Mouse (Mus musculus) lung, adult 10 weeks (tissue): ENCODE data around the gene Crybb2. TPM values are rescaled to one million over a fixed set of nuclear protein-coding genes. Genes with fewer than 3 reads are reported as not detected.

ENCODE experiments used
- polyA plus RNA-seq: library from polyadenylated mRNA; stranded (reverse); fragments of 350-450 nt; fragmentation: Illumina TruSeq; extraction: RNeasy Lipid Tissue Mini Kit (QIAGEN cat#74804); gene quantifications from one replicate; pipeline ENCODE4 v1.2.3, GENCODE M21; 2014; ENCODE audit warnings: low read depth, low replicate concordance; ENCODE audit not compliant: insufficient read depth

Gene Crybb2
- polyA plus RNA-seq: not detected

DNA sequence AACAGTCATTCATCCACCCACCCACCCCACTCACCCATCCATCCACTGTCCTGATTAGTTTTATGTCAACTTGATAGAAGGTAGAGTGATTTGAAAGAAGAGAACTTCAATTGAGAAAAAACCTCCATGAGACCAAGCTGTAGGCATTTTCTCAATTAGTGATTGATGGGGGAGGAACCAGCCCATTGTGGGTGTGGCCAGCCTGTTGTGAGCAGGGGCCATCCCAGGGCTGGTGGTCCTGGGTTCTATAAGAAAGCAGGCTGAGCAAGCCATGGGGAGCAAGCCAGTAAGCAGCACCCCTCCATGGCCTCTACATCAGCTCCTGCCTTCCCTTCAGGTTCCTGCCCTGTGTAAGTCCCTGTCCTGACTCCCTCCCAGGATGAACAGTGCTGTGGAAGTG, at the start of gene Crybb2:
Gene Crybb2, minus strand, starts transcription at position 101 of the 400 bp plus-strand sequence.

GRCm38 (mm10) chr5:113081439-113081838, 11.5 kb upstream of the Crybb2 start, which contains the start of gene Crybb3:
Gene Crybb3 (minus strand): TSS chr5:113081584.

DNA sequence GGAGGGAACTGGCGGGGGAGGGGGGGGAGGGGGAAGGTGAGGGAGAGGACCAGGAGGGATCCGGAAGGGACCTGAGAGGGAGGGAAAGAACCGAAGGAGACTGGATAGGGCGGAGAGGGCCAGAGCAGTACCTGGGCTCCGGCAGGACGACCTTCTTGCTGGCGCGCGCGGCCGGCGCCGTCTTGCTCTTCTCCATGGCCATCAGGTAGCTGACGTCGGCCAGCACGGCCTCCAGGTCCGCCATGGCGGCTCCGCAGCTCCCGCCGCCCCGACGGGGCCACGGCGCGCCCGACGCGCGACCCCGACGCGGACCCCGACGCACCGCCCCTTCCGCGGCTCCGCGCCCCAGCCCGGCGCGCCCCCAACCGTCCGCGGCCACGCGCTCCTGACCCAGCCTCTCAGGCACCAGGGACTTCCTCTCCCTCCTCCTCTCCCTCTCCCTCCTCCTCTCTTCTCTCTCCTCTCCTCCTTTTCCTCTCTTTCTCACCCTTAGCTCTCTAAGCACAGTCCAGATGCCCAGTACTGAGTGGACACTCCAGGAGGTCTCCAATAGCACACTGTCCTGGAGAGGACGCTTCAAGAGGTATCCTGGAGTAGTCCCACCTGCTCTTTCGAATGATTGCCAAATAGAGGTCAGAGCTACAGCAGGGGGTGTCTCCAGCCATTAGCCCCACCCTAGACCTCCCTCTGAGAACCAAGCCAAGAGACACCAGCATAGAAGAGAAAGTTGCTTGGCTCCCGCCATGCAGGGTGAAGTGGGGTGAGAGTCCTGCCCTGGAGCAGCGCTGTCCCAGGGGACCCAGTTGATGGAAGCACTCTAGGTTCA, 54.5 kb downstream of the Crybb2 start, which contains the start of gene Grk3:
Gene Grk3, minus strand, starts transcription at position 556 of the 826 bp plus-strand sequence.

Other genes with a start within 250 kb of the Crybb2 start
- gene Myo18b, start 173.8 kb downstream of the Crybb2 start, polyA plus RNA-seq: 0.79 TPM
- 8.8 TPM for gene Grk3, start 54.3 kb downstream of the Crybb2 start, polyA plus RNA-seq
- 2.5 TPM for gene Crybb3, start 11.5 kb upstream of the Crybb2 start, polyA plus RNA-seq
- gene 2900026A02Rik, start 151.1 kb upstream of the Crybb2 start, polyA plus RNA-seq: 9.5 TPM
- not detected for gene Tmem211, start 156.8 kb upstream of the Crybb2 start, polyA plus RNA-seq
- 1.6 TPM for gene Sgsm1, start 240.7 kb upstream of the Crybb2 start, polyA plus RNA-seq